In the genomic region with DNA sequence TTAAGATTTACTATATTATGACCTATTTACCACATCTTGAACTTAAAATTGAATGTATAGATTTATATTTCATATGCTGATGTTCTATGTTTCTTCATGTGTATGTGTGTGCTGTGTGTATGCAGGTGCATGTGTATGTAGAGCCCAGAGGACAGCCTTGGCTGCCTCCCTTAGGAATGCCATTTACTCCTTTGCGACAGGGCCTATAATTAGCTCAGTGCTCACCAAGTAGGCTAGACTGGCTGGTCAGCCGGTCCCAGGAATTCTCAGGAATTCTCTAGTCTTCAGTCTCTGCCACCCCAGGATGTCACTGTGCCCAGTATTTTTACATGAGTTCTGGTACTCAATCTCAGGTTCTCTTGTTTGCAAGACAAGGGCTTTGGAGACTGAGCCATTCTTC, we compare ENCODE assay signal across 19 mouse cellular contexts. TPM values are rescaled to one million over a fixed set of nuclear protein-coding genes. Genes with fewer than 3 reads are reported as not detected.
"Had no signal": no experiment of that assay in that cellular context is flagged by ENCODE, and none has a peak within 500 bp of the region (broad histone marks: within the 10 kb centered on the region; RNA-seq: fewer than 3 reads in every experiment).

No protein-coding gene starts in this region.

- H3K27me3 ChIP-seq: midbrain, embryonic 12.5 days; neural tube, embryonic 13.5 days had no signal

- H3K4me1 ChIP-seq: midbrain, embryonic 10.5 days; midbrain, embryonic 12.5 days; neural tube, embryonic 13.5 days; neural tube, embryonic 15.5 days had no signal

- ATAC-seq: midbrain, embryonic 16.5 days had no signal

- H3K36me3 ChIP-seq: midbrain, embryonic 10.5 days; midbrain, embryonic 12.5 days; neural tube, embryonic 13.5 days; neural tube, embryonic 15.5 days had no signal

- H3K4me2 ChIP-seq: lung, embryonic 14.5 days; midbrain, embryonic 12.5 days; neural tube, embryonic 13.5 days; neural tube, embryonic 15.5 days had no signal

- H3K9ac ChIP-seq: lung, embryonic 14.5 days; midbrain, embryonic 12.5 days; neural tube, embryonic 13.5 days; neural tube, embryonic 15.5 days had no signal

- H3K9me3 ChIP-seq: midbrain, embryonic 10.5 days; midbrain, embryonic 12.5 days; neural tube, embryonic 13.5 days; neural tube, embryonic 15.5 days had no signal

- H3K27ac ChIP-seq: midbrain, embryonic 10.5 days; midbrain, embryonic 12.5 days; neural tube, embryonic 13.5 days; neural tube, embryonic 15.5 days had no signal

- DNase-seq: lung, embryonic 14.5 days; lung, postnatal 10 days; lung, postnatal 4 days; midbrain, embryonic 14.5 days; retina, postnatal 1 day; right cerebral cortex, adult 18-20 months; right cerebral cortex, postnatal 25 days; right cerebral cortex, postnatal 4 days; spleen, adult 18-20 months; thymus, adult 18-20 months; thymus, postnatal 14 days; thymus, postnatal 36 days had no signal

- H3K4me3 ChIP-seq: midbrain, embryonic 10.5 days; midbrain, embryonic 12.5 days; myocyte; neural tube, embryonic 13.5 days; neural tube, embryonic 15.5 days had no signal

RNA-seq across cellular contexts. Expression of a gene that starts 13.8 kb away (rescaled TPM):
- total RNA-seq: megakaryocyte-erythroid progenitor cell, adult 5-6 weeks had no signal
